Comparison of ENCODE assay signal across 8 mouse cellular contexts in the genomic region with DNA sequence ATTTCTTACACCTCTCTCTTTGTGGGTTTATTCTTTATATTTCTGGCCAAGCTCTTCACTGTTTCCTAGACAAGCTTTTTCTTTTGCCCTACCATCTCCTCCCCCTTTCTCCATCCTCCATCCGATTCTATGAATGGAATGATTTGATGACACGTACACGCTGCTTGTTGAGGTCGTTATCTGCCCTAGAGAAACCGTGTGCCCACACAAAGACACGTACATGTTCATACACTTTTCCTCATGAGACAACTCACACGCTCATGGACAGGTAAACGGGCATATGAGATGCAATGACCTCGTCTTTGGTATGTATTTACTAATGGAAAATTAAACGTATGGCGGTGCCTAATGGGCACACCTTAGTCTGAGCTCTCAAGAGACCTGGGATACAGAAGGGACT. TPM values are rescaled to one million over a fixed set of nuclear protein-coding genes. Genes with fewer than 3 reads are reported as not detected.
DNase-seq lines count a peak whose midpoint lies in the region; ATAC-seq and TF ChIP-seq lines count a peak whose summit lies in the region.

No protein-coding gene starts in this region.

- peaks cover 2% of the 10 kb centered on the region for H3K4me1 ChIP-seq in lung, adult 2 months (ENCODE audit: control insufficient read depth, insufficient read depth, low read length)
- H3K4me1 ChIP-seq in embryonic facial prominence, embryonic 15.5 days: peaks cover 9% of the 10 kb centered on the region; the same call in 1 of the 2 replicates
- H3K4me1 ChIP-seq in intestine, postnatal 0 days (replicated peaks; ENCODE audit: control insufficient read depth, insufficient read depth, low read length): 0 out of 2 replicates have a peak, but pooled peaks cover 3% of the 10 kb centered on the region
- no peaks in the 10 kb centered on the region; the same call in 1 of the 2 replicates for H3K4me1 ChIP-seq in neural tube, embryonic 14.5 days (ENCODE audit: control insufficient read depth, insufficient read depth, low read length)

- no peaks in the 10 kb centered on the region for H3K27me3 ChIP-seq in embryonic facial prominence, embryonic 15.5 days
- no peaks in the 10 kb centered on the region for H3K27me3 ChIP-seq in intestine, postnatal 0 days (replicated peaks; ENCODE audit: control insufficient read depth, insufficient read depth, low read length)
- no peaks in the 10 kb centered on the region for H3K27me3 ChIP-seq in neural tube, embryonic 14.5 days (ENCODE audit: control insufficient read depth, insufficient read depth, low read length)

- WGBS in lung, adult 2 months: 74% methylated on average over 11 of the region's 11 CpGs
- WGBS in embryonic facial prominence, embryonic 15.5 days: 76% methylated on average over 11 of the region's 11 CpGs
- WGBS in intestine, postnatal 0 days: 69% methylated on average over 11 of the region's 11 CpGs
- WGBS in neural tube, embryonic 14.5 days: 72% methylated on average over 11 of the region's 11 CpGs

- H3K27ac ChIP-seq in embryonic facial prominence, embryonic 15.5 days (replicated peaks): peak overlapping the region; percentile 80; the same call in 1 of the 2 replicates
- no peak overlapping the region for H3K27ac ChIP-seq in intestine, postnatal 0 days (ENCODE audit: low read depth, low read length)
- H3K27ac ChIP-seq in neural tube, embryonic 14.5 days (ENCODE audit: low read depth, low read length): peak overlapping the region; percentile 82

- no peaks in the 10 kb centered on the region for H3K9me3 ChIP-seq in embryonic facial prominence, embryonic 15.5 days (replicated peaks)
- no peaks in the 10 kb centered on the region for H3K9me3 ChIP-seq in intestine, postnatal 0 days (ENCODE audit: control insufficient read depth)
- no peaks in the 10 kb centered on the region for H3K9me3 ChIP-seq in neural tube, embryonic 14.5 days (ENCODE audit: control insufficient read depth, low read length)

- H3K4me3 ChIP-seq in lung, adult 2 months (replicated peaks; ENCODE audit: extremely low read depth, low read depth, low read length): peak overlapping the region; percentile 100
- peak overlapping the region; percentile 71 for H3K4me3 ChIP-seq in embryonic facial prominence, embryonic 15.5 days (replicated peaks)
- H3K4me3 ChIP-seq in intestine, postnatal 0 days (ENCODE audit: low read depth, low read length): peak overlapping the region; percentile 68
- H3K4me3 ChIP-seq in neural tube, embryonic 14.5 days (ENCODE audit: low read depth, low read length): peak overlapping the region; percentile 69

- no peaks in the 10 kb centered on the region; the same call in 1 of the 2 replicates for H3K36me3 ChIP-seq in embryonic facial prominence, embryonic 15.5 days
- H3K36me3 ChIP-seq in intestine, postnatal 0 days (ENCODE audit: control insufficient read depth, insufficient read depth): no peaks in the 10 kb centered on the region; the same call in 1 of the 2 replicates
- peaks cover 5% of the 10 kb centered on the region; the same call in 1 of the 2 replicates for H3K36me3 ChIP-seq in neural tube, embryonic 14.5 days (ENCODE audit: control insufficient read depth, insufficient read depth, low read length)

- no peak for DNase-seq in lung, adult 2 months
- DNase-seq in lung, postnatal 4 days: no peak
- no peak for DNase-seq in spleen, postnatal 36 days (ENCODE audit: low spot score in 2 of 2)
- DNase-seq in right cerebral cortex, adult 18-20 months: no peak
- DNase-seq in urinary bladder, postnatal 4 days (ENCODE audit: low spot score in 2 of 2): no peak

- no peak for TF ChIP-seq POLR2A in lung, adult 2 months (IDR thresholded peaks at IDR 0.05; ENCODE audit: borderline replicate concordance, extremely low read depth, low read depth, low read length)

- no peak for TF ChIP-seq CTCF in lung, adult 2 months (IDR thresholded peaks at IDR 0.05; ENCODE audit: insufficient read depth, low read length)
- TF ChIP-seq CTCF in intestine, postnatal 0 days (IDR thresholded peaks at IDR 0.05; ENCODE audit: low read depth): no peak

- no peak for ATAC-seq in embryonic facial prominence, embryonic 15.5 days (ENCODE audit: insufficient number of reproducible peaks, low FRiP score, low TSS enrichment, low read depth)
- no peak for ATAC-seq in intestine, postnatal 0 days
- ATAC-seq in neural tube, embryonic 14.5 days (ENCODE audit: low read depth): peak; percentile 35; the same call in 1 of the 2 replicates

- H3K9ac ChIP-seq in embryonic facial prominence, embryonic 15.5 days: peak overlapping the region; percentile 58
- no peak overlapping the region; the same call in 1 of the 2 replicates for H3K9ac ChIP-seq in intestine, postnatal 0 days (ENCODE audit: low read depth, low read length)
- peak overlapping the region; percentile 88 for H3K9ac ChIP-seq in neural tube, embryonic 14.5 days (replicated peaks; ENCODE audit: low read depth, low read length)

- H3K4me2 ChIP-seq in embryonic facial prominence, embryonic 15.5 days (replicated peaks): peak overlapping the region; percentile 62
- peak overlapping the region; percentile 64 for H3K4me2 ChIP-seq in intestine, postnatal 0 days (replicated peaks; ENCODE audit: low read depth)
- H3K4me2 ChIP-seq in neural tube, embryonic 14.5 days (ENCODE audit: low read depth, low read length): peak overlapping the region; percentile 47

RNA-seq across cellular contexts. Expression of gene Borcs7, which starts 0.7 kb away (rescaled TPM):
- polyA plus RNA-seq in lung, adult 2 months (2012; rRNA removed): 2.4 and 5.0 TPM in 2 replicates
- 14.9 and 16.3 TPM in 2 replicates for polyA plus RNA-seq in embryonic facial prominence, embryonic 15.5 days (2015; fragmentation: Nextera tagmentation; extraction: Ambion mirVana)
- 13.5 and 14.4 TPM in 2 replicates for polyA plus RNA-seq in intestine, postnatal 0 days (2015; fragmentation: Nextera tagmentation; extraction: Ambion mirVana)
- 27.2 and 28.2 TPM in 2 replicates for polyA plus RNA-seq in neural tube, embryonic 14.5 days (2014; fragmentation: Nextera tagmentation; extraction: Ambion mirVana)

RNA-seq across cellular contexts. Expression of gene As3mt, which starts 16.9 kb away (rescaled TPM):
- 8.0 and 14.9 TPM in 2 replicates for polyA plus RNA-seq in lung, adult 2 months (2012; rRNA removed)
- 25.1 TPM in 2 replicates for polyA plus RNA-seq in embryonic facial prominence, embryonic 15.5 days (2015; fragmentation: Nextera tagmentation; extraction: Ambion mirVana)
- 46.4 and 49.0 TPM in 2 replicates for polyA plus RNA-seq in intestine, postnatal 0 days (2015; fragmentation: Nextera tagmentation; extraction: Ambion mirVana)
- 44.3 and 47.8 TPM in 2 replicates for polyA plus RNA-seq in neural tube, embryonic 14.5 days (2014; fragmentation: Nextera tagmentation; extraction: Ambion mirVana)

RNA-seq across cellular contexts. Expression of gene Cyp17a1, which starts 17.4 kb away (rescaled TPM):
- 0.06 TPM in 1 of 2 replicates, not detected in the other for polyA plus RNA-seq in lung, adult 2 months (2012; rRNA removed)
- 1.1 and 2.3 TPM in 2 replicates for polyA plus RNA-seq in embryonic facial prominence, embryonic 15.5 days (2015; fragmentation: Nextera tagmentation; extraction: Ambion mirVana)
- polyA plus RNA-seq in intestine, postnatal 0 days (2015; fragmentation: Nextera tagmentation; extraction: Ambion mirVana): not detected in 2 replicates
- polyA plus RNA-seq in neural tube, embryonic 14.5 days (2014; fragmentation: Nextera tagmentation; extraction: Ambion mirVana): 0.35 TPM in 1 of 2 replicates, not detected in the other
